Mouse (Mus musculus) G1E-ER4 (cell line): ENCODE data around the gene Hus1. TPM values are rescaled to one million over a fixed set of nuclear protein-coding genes. Genes with fewer than 3 reads are reported as not detected.

Experiments used
- GATA1 ChIP-seq: IDR thresholded peaks from one replicate; pipeline ENCODE4 v1.8.0; 2012; ENCODE audit warnings: low read length, inconsistent platforms
- polyA plus RNA-seq: library from polyadenylated mRNA; stranded (reverse); fragments of >175 nt; gene quantifications from 2 replicates; pipeline ENCODE4 v1.2.3, GENCODE M21; 2012

Gene Hus1
- polyA plus RNA-seq, 1 experiment: 7.3 TPM

DNA sequence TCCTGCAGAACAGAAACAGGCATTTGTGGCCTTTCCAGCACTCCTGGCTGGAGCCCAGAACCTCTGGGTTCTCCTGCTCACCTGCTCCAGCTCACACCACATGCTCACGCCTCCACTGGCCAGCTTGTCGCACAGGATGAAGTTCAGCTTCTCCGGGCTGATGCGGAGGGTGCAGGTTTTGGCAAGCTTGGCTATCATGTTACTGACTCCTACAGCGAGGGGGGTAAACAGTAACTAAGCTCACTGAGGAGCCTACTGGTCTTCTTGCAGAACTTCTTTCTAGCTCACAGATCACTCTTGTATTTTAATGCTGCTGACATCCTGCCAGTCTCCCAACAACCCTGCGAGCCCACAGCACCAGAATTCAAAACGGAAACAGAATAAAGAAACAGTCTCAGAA is 575 bp downstream of the Hus1 start:
- no peak for TF ChIP-seq GATA1

- no peak for TF ChIP-seq GATA1
Measured at GRCm38 (mm10) chr11:9008761-9009160, 2.2 kb downstream of the Hus1 start.

GRCm38 (mm10) chr11:8988084-8988483 is 22.9 kb downstream of the Hus1 start:
- no peak for TF ChIP-seq GATA1

- no peak for TF ChIP-seq GATA1
Measured at GRCm38 (mm10) chr11:8986058-8986457, 24.9 kb downstream of the Hus1 start.

- TF ChIP-seq GATA1: no peak
Measured at GRCm38 (mm10) chr11:8983237-8983861, 27.6 kb downstream of the Hus1 start.

GRCm38 (mm10) chr11:8978154-8978553 is 32.8 kb downstream of the Hus1 start:
- TF ChIP-seq GATA1: no peak

- TF ChIP-seq GATA1: no peak
Measured at GRCm38 (mm10) chr11:8973166-8973565, 37.8 kb downstream of the Hus1 start, which contains the start of gene Pkd1l1. Pkd1l1 (minus strand) TSS chr11:8973266.

DNA sequence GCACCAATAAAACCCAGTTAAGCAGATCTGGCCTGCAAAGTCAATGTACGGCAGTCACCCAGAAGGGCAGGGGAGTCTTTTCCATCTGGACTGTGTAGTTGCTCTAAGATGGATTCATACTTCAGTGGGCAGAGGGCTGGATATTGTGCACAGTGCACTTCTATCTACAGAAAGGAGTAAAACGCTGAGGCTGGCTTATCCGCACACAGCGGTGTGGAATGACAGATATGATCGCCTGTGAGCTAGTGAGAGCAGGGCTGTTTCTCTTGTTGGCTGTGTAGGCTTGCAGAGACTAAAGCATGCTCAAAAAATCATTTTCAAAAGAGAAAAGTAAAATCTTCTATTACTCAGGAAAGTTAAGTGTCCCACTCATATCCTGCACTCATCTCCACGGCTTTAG is 38.9 kb downstream of the Hus1 start:
- no peak for TF ChIP-seq GATA1

DNA sequence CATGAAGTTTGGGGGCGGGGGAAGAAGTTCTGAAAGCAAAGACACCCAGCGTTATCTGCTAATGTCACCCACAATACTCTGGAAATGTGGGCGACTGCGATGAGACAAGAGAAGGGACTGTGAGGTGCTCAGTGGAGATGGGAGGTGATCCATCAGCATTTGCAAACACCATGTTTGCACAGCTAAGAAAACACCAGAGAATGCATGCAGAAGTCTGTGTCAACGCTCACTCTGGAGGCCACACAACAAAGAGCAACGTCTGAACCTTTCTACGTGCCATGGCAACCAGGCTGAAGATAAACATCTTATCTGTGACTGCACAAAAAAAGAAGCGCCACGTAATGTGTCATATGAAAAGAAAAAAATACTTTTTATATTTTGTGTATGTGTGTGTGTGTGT is 40.5 kb downstream of the Hus1 start:
- peak; percentile 75 for TF ChIP-seq GATA1

GRCm38 (mm10) chr11:8968094-8968493 is 42.9 kb downstream of the Hus1 start:
- TF ChIP-seq GATA1: no peak

- no peak for TF ChIP-seq GATA1
Measured at GRCm38 (mm10) chr11:8958572-8958971, 52.4 kb downstream of the Hus1 start.

DNA sequence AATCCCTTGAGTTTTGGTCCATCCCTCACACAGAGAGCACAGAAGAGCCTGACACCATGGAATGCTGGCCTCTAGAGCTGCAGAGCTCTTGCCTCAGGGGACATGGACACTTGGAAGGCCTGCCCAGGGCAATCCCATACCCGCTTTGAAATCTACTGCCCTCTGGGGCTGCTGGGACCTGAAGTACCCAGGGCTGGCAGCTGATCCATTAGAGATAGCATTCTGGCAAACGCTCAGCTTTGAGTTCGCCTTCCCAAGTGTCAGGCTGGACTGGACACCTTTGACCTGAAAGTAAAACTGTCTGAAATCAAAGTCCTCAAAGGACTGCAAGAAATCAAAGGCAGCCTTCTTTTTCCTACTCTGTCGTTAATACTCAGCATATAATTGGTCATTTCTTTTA is 52.9 kb downstream of the Hus1 start:
- no peak for TF ChIP-seq GATA1

DNA sequence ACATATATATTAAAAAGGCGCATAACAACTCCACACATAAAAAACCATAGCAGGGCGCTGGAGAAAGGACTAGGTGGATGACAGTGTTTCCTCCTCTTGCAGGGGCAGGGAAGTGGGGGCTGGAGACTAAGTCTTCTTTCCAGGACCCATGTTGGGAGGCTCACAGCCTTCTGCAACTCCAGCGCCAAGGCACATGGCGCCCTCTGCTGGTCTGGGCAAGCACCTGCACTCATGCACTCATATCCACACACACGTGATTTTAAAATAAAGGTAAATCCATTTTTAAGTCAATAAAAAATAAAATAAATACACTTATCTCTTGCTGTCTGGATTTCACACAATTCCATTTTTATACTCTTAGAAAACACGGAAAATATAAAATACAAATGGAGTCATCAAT is 54.0 kb downstream of the Hus1 start:
- no peak for TF ChIP-seq GATA1

DNA sequence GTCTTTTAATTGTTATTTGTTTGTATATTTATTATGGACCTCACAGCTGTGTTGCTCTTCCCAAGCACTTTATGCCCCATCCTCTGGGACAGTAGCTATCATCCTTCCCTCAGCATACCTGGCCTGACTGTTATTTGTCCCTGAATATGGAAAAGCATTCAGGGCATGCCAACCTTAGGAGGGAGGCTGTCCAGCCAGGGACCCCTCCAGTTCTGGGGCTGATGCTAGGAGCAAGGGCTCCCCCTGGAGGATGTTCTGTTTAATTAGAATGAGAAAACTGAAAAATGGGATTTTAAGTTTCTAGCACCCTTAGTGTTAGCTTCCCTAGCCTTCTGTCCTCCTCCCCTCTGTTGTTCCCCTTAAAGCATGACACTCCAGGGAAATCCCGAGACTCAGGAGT is 55.3 kb downstream of the Hus1 start:
- TF ChIP-seq GATA1: no peak

DNA sequence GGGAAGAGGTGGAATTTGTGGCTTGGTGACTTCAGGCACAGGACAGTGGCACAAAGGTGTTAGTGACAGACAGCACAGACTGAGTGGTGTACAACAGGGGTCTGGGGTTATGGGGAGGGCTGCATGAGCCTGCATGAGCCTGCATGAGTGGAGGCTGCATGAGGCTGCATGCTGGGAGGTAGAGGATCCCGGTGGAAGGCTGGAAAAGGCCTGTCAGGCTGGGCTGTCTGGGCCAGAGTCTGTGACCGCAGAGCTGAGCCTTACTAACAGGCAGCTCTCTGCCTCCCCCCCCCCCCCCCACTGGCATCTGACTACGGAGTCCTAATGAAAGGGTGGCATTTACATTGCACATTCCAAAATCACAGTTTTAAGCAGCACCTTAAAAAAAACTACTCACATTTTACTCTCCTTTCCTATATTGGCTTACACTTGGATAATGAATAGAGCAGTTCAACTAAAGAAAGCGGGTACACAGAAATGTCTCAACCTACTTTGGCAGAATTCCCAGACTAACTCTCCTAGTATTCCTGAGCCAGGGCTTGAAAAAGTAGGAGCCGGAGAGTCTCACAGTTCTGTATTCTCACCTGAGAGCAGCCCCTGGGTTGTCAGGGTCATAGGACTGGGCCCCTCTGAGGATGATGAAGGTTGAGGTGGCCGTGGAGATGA is 61.1 kb downstream of the Hus1 start:
- no peak for TF ChIP-seq GATA1

GRCm38 (mm10) chr11:8948871-8949270 is 62.1 kb downstream of the Hus1 start:
- no peak for TF ChIP-seq GATA1

GRCm38 (mm10) chr11:8944114-8944513 is 66.9 kb downstream of the Hus1 start:
- no peak for TF ChIP-seq GATA1

Other genes with a start within 250 kb of the Hus1 start
- not detected in 2 replicates for gene Pkd1l1, start 37.9 kb downstream of the Hus1 start, polyA plus RNA-seq
- gene Gm11992, start 37.4 kb upstream of the Hus1 start, polyA plus RNA-seq: 0.10 and 0.11 TPM in 2 replicates
- gene Sun3, start 37.8 kb upstream of the Hus1 start, polyA plus RNA-seq: not detected in 2 replicates
- 0.67 and 0.72 TPM in 2 replicates for gene Upp1, start 106.9 kb upstream of the Hus1 start, polyA plus RNA-seq
- not detected in 2 replicates for gene Abca13, start 180.8 kb upstream of the Hus1 start, polyA plus RNA-seq